Mouse (Mus musculus) heart, postnatal 0 days (tissue): Measurements from ENCODE around the gene Fcrla. TPM values are rescaled to one million over a fixed set of nuclear protein-coding genes. Genes with fewer than 3 reads are reported as not detected.

Experiments
- ATAC-seq: fragments of 200-750 bp; cut with Nextera tagmentation; 2 replicates; pipeline ENCODE4 v1.8.0; 2017; ENCODE audit warnings: low read depth, moderate number of reproducible peaks, moderate library complexity; ENCODE audit not compliant: insufficient read depth
- DNase-seq: peaks from one replicate; pipeline ENCODE4 v3.0.0-alpha.2; 2016; ENCODE audit warnings: low spot score
- H3K27ac ChIP-seq: fragments of 300-500 bp; sonication (generic); 2 replicates; pipeline ENCODE4 v1.5.1; 2014; ENCODE audit warnings: low read depth, mild to moderate bottlenecking
- H3K27me3 ChIP-seq: fragments of 300-500 bp; sonication (generic); 2 replicates; pipeline ENCODE4 v1.6.1; 2014; ENCODE audit warnings: low read length, mixed read lengths; ENCODE audit not compliant: control insufficient read depth, insufficient read depth
- H3K36me3 ChIP-seq: fragments of 300-500 bp; sonication (generic); replicated peaks from 2 replicates; pipeline ENCODE4 v1.6.1; 2014; ENCODE audit warnings: low read length, mixed read lengths; ENCODE audit not compliant: control insufficient read depth, insufficient read depth
- H3K4me1 ChIP-seq: fragments of 300-500 bp; sonication (generic); 2 replicates; pipeline ENCODE4 v1.6.1; 2014; ENCODE audit warnings: antibody characterized with exemption; ENCODE audit not compliant: control insufficient read depth, insufficient read depth
- H3K4me2 ChIP-seq: fragments of 300-500 bp; sonication (generic); 2 replicates; pipeline ENCODE4 v1.6.1; 2014; ENCODE audit warnings: low read depth, mild to moderate bottlenecking, low read length, moderate library complexity
- H3K4me3 ChIP-seq: fragments of 300-500 bp; sonication (generic); 2 replicates; pipeline ENCODE4 v1.5.1; 2014; ENCODE audit warnings: low read depth, low read length
- H3K9ac ChIP-seq: fragments of 300-500 bp; sonication (generic); replicated peaks from 2 replicates; pipeline ENCODE4 v1.6.1; 2014; ENCODE audit warnings: low read depth, low read length, mixed read lengths
- H3K9me3 ChIP-seq: fragments of 300-500 bp; sonication (generic); replicated peaks from 2 replicates; pipeline ENCODE4 v1.6.1; 2016; ENCODE audit warnings: low read length; ENCODE audit not compliant: control insufficient read depth
- CTCF ChIP-seq: IDR thresholded peaks from 2 replicates; pipeline ENCODE4 v1.5.1; 2016; ENCODE audit warnings: antibody characterized with exemption, control low read depth, low read depth
- EP300 ChIP-seq: IDR thresholded peaks from 2 replicates; pipeline ENCODE4 v1.6.1; 2016; ENCODE audit warnings: antibody characterized with exemption, low read depth
- WGBS: fragments of 180-500 bp; shearing (Covaris S2); extraction: QIAGEN DNeasy Blood & Tissue Kit; methylation state at CpG from one replicate; pipeline ENCODE4 v1.1.7; 2014; 5-methylcytosine and 5-hydroxymethylcytosine counted together
- polyA plus RNA-seq: library from polyadenylated mRNA; unstranded; fragments of >200 nt; fragmentation: Nextera tagmentation; extraction: Ambion mirVana; gene quantifications from 2 replicates; pipeline ENCODE4 v1.2.1, GENCODE M21; 2015
- total RNA-seq: library from RNA; depleted of rRNA; stranded (reverse); fragments of >200 nt; gene quantifications from 2 replicates; pipeline ENCODE4 v1.2.3, GENCODE M21; 2014; ENCODE audit warnings: low replicate concordance

The Fcrla gene
- total and polyA plus RNA-seq, 2 experiments from 2014 or later: 0.23 TPM; not detected in 1

DNA sequence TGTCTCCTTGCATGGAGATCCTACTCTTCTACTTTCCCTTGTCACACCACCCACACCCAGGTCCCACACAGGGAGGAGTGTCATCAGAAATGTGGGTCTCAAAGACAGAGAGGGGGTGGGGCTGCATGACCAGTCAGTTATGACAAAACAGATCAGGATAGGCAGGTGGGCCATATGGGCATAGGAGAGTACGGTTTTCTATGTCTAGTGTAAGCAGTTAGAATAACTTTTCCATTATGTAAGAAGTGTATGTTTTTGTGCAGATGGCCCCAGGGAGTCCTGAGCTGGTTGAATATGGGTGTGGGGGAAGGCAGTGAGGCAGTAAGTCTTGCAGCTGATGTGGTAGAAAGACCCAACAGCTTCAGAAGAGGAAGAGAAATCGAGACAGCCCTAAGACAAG is 1.1 kb upstream of the Fcrla start:
- no peak for TF ChIP-seq EP300
- Histone ChIP-seq H3K4me3 (no peak overlapping the region), H3K4me1 (no peaks in the 10 kb centered on the region), H3K36me3 (no peaks in the 10 kb centered on the region), H3K9ac (no peak overlapping the region), H3K27ac (no peak overlapping the region), H3K27me3 (no peaks in the 10 kb centered on the region), H3K4me2 (no peak overlapping the region), H3K9me3 (no peaks in the 10 kb centered on the region)
- ATAC-seq (no peak), DNase-seq (no peak)
- 74% methylated on average over 2 of the region's 2 CpGs for WGBS

DNA sequence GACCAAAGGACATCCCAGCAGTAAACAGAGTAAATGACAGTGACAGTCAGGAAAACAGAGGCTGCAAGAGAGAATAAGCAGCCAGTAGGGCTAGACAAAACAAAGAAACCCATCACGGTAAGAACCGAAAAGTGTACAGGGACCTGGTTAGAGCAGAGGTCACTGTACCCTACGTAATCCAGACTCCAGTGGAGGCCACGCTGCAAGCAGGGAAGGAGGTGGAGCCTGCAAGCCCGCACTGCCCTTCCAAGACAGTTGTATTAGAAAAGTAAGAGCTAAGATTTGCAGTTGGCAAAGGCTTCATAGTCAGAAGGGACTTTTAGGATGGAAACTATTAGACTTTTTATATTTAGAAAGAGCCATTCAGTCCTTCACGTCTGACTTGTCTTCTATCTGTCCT is 442 bp downstream of the Fcrla start:
- TF ChIP-seq CTCF (no peak), EP300 (no peak)
- Histone ChIP-seq H3K27ac (no peak overlapping the region), H3K9ac (no peak overlapping the region), H3K27me3 (no peaks in the 10 kb centered on the region), H3K36me3 (no peaks in the 10 kb centered on the region), H3K4me3 (no peak overlapping the region), H3K9me3 (no peaks in the 10 kb centered on the region), H3K4me1 (no peaks in the 10 kb centered on the region), H3K4me2 (no peak overlapping the region)
- DNase-seq: no peak
- WGBS: 42% methylated on average over 6 of the region's 6 CpGs
- no peak for ATAC-seq

DNA sequence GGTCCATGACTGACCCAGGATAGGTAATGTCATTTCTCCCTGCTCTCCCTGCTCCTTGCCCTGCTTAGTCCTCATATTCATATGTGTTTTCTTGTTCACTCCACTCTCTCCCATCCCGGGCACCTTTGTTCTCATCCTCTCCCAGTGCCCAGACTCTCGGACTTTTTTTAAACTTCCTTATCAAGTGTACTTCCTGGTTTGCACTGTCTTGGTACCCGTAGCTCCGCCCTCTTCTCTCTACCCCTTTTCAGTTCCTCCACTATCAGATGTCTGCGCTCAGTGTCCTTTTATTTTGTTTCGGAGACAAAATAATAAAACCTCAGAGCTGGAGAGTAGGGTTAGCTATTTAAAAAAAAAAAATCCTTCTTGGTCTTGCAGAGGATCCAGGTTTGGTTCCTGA is 2.9 kb downstream of the Fcrla start:
- Histone ChIP-seq H3K36me3 (no peaks in the 10 kb centered on the region), H3K9ac (no peak overlapping the region), H3K9me3 (no peaks in the 10 kb centered on the region), H3K4me2 (0 out of 2 replicates have a peak overlapping the region, but pooled peaks have one; percentile 6), H3K27ac (no peak overlapping the region), H3K27me3 (no peaks in the 10 kb centered on the region), H3K4me1 (no peaks in the 10 kb centered on the region), H3K4me3 (no peak overlapping the region)
- no peak for DNase-seq
- ATAC-seq: no peak
- 46% methylated on average over 6 of the region's 6 CpGs for WGBS
- TF ChIP-seq CTCF: no peak
- TF ChIP-seq EP300: no peak

DNA sequence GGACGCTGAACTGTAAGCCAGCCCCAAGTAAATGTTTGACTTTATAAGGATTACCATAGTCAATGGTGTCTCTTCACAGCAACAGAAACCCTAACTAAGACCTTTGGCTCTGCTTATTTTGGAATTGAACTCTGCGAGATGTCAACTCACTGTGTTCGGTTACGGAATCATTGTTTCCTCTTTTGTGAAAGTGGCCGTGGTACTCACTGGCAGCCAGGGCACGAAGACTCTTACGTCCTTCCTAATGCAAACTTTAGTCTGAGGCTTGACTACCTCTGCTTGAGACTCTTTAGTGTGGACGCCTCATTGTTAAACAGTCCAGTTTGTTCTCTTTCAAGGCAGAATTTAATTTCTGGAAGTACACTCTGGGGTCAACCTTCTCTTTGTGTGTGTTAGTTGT is 8.1 kb downstream of the Fcrla start:
- no peak overlapping the region for H3K4me2 ChIP-seq
- H3K9ac ChIP-seq: no peak overlapping the region
- no peaks in the 10 kb centered on the region for H3K9me3 ChIP-seq
- H3K4me1 ChIP-seq: peaks cover 6% of the 10 kb centered on the region; the same call in 1 of the 2 replicates
- WGBS: 93% methylated on average over 8 of the region's 8 CpGs
- H3K36me3 ChIP-seq: no peaks in the 10 kb centered on the region
- H3K27me3 ChIP-seq: no peaks in the 10 kb centered on the region
- TF ChIP-seq EP300: no peak
- TF ChIP-seq CTCF: no peak
- no peak overlapping the region for H3K4me3 ChIP-seq
- no peak overlapping the region for H3K27ac ChIP-seq
- DNase-seq (no peak), ATAC-seq (no peak)

- Histone ChIP-seq H3K4me1 (peaks cover 6% of the 10 kb centered on the region; the same call in 1 of the 2 replicates), H3K27me3 (0 out of 2 replicates have a peak, but pooled peaks cover 7% of the 10 kb centered on the region), H3K4me2 (peak overlapping the region; percentile 3; the same call in 1 of the 2 replicates), H3K4me3 (no peak overlapping the region), H3K27ac (no peak overlapping the region), H3K9ac (no peak overlapping the region), H3K9me3 (no peaks in the 10 kb centered on the region), H3K36me3 (no peaks in the 10 kb centered on the region)
- TF ChIP-seq CTCF: no peak
- no peak for TF ChIP-seq EP300
- peak; percentile 46 for DNase-seq
- 20% methylated on average over 5 of the region's 5 CpGs for WGBS
- ATAC-seq: peak; percentile 63
Observed at GRCm38 (mm10) chr1:170915657-170916056, 11.7 kb downstream of the Fcrla start.

- Histone ChIP-seq H3K36me3 (no peaks in the 10 kb centered on the region), H3K4me2 (no peak within 1 kb of the TSS), H3K4me3 (no peak within 1 kb of the TSS), H3K9ac (no peak within 1 kb of the TSS), H3K4me1 (peaks cover 12% of the 10 kb centered on the region), H3K27me3 (peaks cover 19% of the 10 kb centered on the region), H3K9me3 (no peaks in the 10 kb centered on the region), H3K27ac (no peak within 1 kb of the TSS)
- TF ChIP-seq EP300 (no peak), CTCF (no peak)
- WGBS: 73% methylated on average over 5 of the region's 5 CpGs
- DNase-seq (no peak), ATAC-seq (no peak)
Observed at GRCm38 (mm10) chr1:170912891-170913615, 14.3 kb downstream of the Fcrla start, which contains the start of gene Fcrlb. Gene Fcrlb, minus strand, starts transcription at chr1:170912941.
